Mouse (Mus musculus) frontal cortex, postnatal 10 days (tissue): ENCODE measurements around the gene Il11ra2.
"Not testable (repeated sequence)": the region's sequence is repeated elsewhere in the genome, so short reads cannot be mapped to it uniquely, and the experiment has no call there.

Experiments
- DNase-seq, 2 experiments: peaks; one replicate each; pipeline ENCODE4 v3.0.0; 2022; ENCODE audit warnings: low spot score in 2 of 2, mixed read lengths in 1 of 2

Gene Il11ra2

GRCm38 (mm10) chr4:42661793-42662192 is at the start of gene Il11ra2:
Gene Il11ra2 (minus strand): TSS chr4:42661893.
- DNase-seq, result not testable (repeated sequence)

GRCm38 (mm10) chr4:42682183-42682524 is 20.5 kb upstream of the Il11ra2 start:
- DNase-seq, result not testable (repeated sequence)

- DNase-seq, result not testable (repeated sequence)
Measured at GRCm38 (mm10) chr4:42681473-42682182, 19.9 kb upstream of the Il11ra2 start.

GRCm38 (mm10) chr4:42680374-42681356 is 19.0 kb upstream of the Il11ra2 start:
- DNase-seq, result not testable (repeated sequence)

GRCm38 (mm10) chr4:42679365-42679764 is 17.7 kb upstream of the Il11ra2 start:
- DNase-seq, result not testable (repeated sequence)

- not testable (repeated sequence) for DNase-seq
Measured at GRCm38 (mm10) chr4:42675415-42675814, 13.7 kb upstream of the Il11ra2 start.

GRCm38 (mm10) chr4:42654951-42655350 is 6.7 kb downstream of the Il11ra2 start, which contains the start of gene Ccl27b:
Gene Ccl27b (plus strand): TSS chr4:42655251.
- DNase-seq, result not testable (repeated sequence)

GRCm38 (mm10) chr4:42629419-42629818 is 32.3 kb downstream of the Il11ra2 start, which contains the start of gene Gm2564:
Gene Gm2564 (plus strand): TSS chr4:42629719.
- not testable (repeated sequence) for DNase-seq

- DNase-seq, result not testable (repeated sequence)
Measured at GRCm38 (mm10) chr4:42611895-42612294, 49.8 kb downstream of the Il11ra2 start, which contains the start of gene Gm10591. Gene Gm10591 (plus strand): TSS chr4:42612195.
